Mouse (Mus musculus) olfactory bulb, adult 2 months (tissue): ENCODE results near the gene Dusp22. TPM values are rescaled to one million over a fixed set of nuclear protein-coding genes. Genes with fewer than 3 reads are reported as not detected.

ENCODE experiments used
- H3K27ac ChIP-seq: fragments of 200-500 bp; 2 replicates; pipeline ENCODE4 v1.5.1; 2012; ENCODE audit warnings: low read depth, low read length; ENCODE audit not compliant: insufficient read depth
- H3K4me1 ChIP-seq: fragments of 200-500 bp; 2 replicates; pipeline ENCODE4 v1.6.1; 2012; ENCODE audit warnings: low read length; ENCODE audit not compliant: control insufficient read depth, insufficient read depth
- H3K4me3 ChIP-seq: fragments of 200-500 bp; 2 replicates; pipeline ENCODE4 v1.5.1; 2012; ENCODE audit warnings: mild to moderate bottlenecking, low read depth, low read length, moderate library complexity; ENCODE audit not compliant: insufficient read depth
- CTCF ChIP-seq: fragments of 200-500 bp; IDR thresholded peaks from 2 replicates; pipeline ENCODE4 v1.5.1; 2012; ENCODE audit warnings: low read depth, mild to moderate bottlenecking, low read length, moderate library complexity; ENCODE audit not compliant: insufficient read depth
- POLR2A ChIP-seq: fragments of 200-500 bp; IDR thresholded peaks from 2 replicates; pipeline ENCODE4 v1.6.1; 2012; ENCODE audit warnings: mild to moderate bottlenecking, low read depth, low read length, moderate library complexity; ENCODE audit not compliant: insufficient read depth
- WGBS: fragments of 180-500 bp; shearing (Covaris S2); methylation state at CpG from one replicate; pipeline ENCODE4 v1.1.7; 2018; 5-methylcytosine and 5-hydroxymethylcytosine counted together
- polyA plus RNA-seq: library from polyadenylated mRNA; stranded (reverse); fragments of >200 nt; gene quantifications from 2 replicates; pipeline ENCODE4 v1.2.4, GENCODE M21; 2012; ENCODE audit warnings: low replicate concordance; ENCODE audit not compliant: missing spikeins, insufficient read depth, insufficient read length

The Dusp22 gene
- polyA plus RNA-seq, 1 experiment: not detected

DNA sequence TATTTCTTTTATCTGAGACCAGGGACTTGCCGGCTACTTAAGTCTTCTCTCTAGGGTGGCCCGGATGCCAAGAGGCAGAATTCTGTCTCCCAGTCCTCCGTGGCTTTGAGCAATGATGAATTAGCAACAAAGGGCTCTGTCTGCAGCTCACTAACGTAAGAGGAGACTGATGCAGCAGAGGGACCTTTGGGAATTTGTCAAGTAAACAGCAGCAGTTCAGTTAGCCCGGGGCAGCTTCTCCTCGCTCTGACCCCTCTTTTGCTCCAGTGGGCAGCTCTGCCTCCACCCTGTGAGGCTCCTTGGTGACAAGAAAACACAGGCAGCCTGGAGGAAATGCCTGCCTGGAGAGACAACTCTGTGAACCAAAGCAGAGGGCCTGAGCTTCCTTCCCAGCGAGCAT, 62.8 kb downstream of the Dusp22 start:
- H3K27ac ChIP-seq: no peak overlapping the region
- TF ChIP-seq CTCF (no peak), POLR2A (no peak)
- peaks cover 5% of the 10 kb centered on the region; the same call in 1 of the 2 replicates for H3K4me1 ChIP-seq
- WGBS: 46% methylated on average over 7 of the region's 7 CpGs
- no peak overlapping the region for H3K4me3 ChIP-seq

DNA sequence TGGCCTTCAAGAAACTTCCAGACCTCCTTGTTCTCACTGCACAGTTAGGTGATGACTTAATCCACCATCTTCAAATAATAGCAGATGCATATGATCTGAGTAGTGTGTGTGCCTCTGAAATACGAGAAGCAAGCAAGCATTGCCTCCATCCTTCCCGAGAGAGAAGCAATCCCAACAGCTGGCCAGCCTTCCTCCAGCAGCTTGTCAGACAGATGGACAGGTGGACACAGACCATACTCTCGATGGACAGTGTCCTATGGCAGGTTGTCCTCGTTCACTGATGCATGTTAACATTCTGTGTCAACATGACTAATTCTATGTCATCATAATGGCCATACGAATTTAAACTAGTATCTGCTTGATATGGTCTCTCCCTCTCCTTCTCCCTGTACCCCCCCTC, 63.5 kb downstream of the Dusp22 start:
- Histone ChIP-seq H3K4me1 (peaks cover 5% of the 10 kb centered on the region; the same call in 1 of the 2 replicates), H3K4me3 (no peak overlapping the region), H3K27ac (no peak overlapping the region)
- 83% methylated on average over 5 of the region's 5 CpGs for WGBS
- TF ChIP-seq POLR2A (no peak), CTCF (no peak)

DNA sequence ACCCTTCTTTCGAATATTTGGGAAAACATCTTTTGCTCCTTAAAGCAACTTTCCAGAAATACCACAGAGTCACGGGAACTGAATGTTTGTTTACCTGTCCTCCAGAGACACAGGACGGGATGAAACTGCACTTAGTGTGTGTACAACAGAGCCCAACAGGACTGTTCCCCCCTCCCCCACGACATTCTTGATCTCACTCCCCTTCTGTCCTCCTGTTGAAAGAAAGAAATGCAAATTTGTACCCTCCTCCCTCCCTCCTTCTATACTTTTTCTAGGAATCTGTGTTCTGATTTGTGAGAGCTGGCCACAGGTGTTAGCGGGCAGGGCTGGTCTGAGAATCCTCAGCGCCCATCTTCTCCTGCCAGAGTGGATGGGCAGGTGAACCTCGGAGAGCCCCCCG, 64.1 kb downstream of the Dusp22 start:
- H3K4me1 ChIP-seq: peaks cover 5% of the 10 kb centered on the region; the same call in 1 of the 2 replicates
- TF ChIP-seq POLR2A (no peak), CTCF (no peak)
- 80% methylated on average over 8 of the region's 8 CpGs for WGBS
- H3K4me3 ChIP-seq: no peak overlapping the region
- H3K27ac ChIP-seq: no peak overlapping the region

DNA sequence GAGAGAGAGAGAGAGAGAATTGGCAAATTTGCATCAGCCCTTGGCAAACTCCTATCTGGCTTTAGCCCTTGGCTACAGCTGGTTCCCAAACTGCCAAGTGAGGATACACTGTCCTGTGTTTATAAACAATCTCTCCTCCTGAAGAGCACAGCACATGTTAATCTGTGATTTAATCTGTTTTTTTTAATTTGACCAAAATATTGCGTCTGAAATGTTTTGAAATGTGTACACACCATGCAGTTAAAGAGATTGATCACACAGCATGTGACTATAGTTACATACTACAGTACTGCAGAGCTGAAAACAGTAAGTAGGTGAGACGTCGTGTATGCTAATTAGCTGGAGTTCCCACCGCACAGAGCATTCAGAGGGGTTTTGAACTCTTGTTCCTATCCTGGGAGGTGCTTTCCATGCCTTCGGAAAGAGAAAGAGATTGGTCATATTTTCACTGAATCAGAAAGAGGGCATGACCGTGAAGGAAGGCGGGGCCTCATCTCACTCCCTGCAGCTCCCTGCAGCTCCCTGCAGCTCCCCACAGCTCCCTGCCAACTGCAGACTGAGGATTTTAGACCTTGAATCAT, 65.0 kb downstream of the Dusp22 start:
- peaks cover 5% of the 10 kb centered on the region; the same call in 1 of the 2 replicates for H3K4me1 ChIP-seq
- no peak overlapping the region for H3K27ac ChIP-seq
- no peak for TF ChIP-seq POLR2A
- no peak for TF ChIP-seq CTCF
- H3K4me3 ChIP-seq: no peak overlapping the region
- WGBS: 25% methylated on average over 7 of the region's 7 CpGs

DNA sequence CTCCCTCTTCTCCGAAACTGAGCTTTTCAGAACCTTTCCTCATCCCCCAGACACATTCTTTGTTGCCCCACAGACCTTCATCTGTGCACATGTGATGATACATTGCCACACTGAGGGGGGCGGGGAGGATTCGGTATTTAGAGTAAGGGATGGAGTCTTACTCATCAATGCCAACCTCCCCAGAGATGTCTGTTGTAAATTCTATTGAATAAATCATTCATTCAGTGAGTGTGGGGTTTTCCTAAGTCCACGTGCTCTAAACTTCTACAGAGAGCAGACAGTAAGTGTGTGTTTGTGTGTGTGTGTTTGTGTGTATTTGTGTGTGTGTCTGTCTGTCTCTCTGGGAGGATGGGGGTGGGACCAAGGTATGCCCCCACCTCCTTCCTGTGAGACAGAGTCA, 67.1 kb downstream of the Dusp22 start:
- peaks cover 5% of the 10 kb centered on the region; the same call in 1 of the 2 replicates for H3K4me1 ChIP-seq
- no peak overlapping the region for H3K4me3 ChIP-seq
- TF ChIP-seq POLR2A (no peak), CTCF (no peak)
- WGBS: 90% methylated on average over 4 of the region's 4 CpGs
- no peak overlapping the region for H3K27ac ChIP-seq

DNA sequence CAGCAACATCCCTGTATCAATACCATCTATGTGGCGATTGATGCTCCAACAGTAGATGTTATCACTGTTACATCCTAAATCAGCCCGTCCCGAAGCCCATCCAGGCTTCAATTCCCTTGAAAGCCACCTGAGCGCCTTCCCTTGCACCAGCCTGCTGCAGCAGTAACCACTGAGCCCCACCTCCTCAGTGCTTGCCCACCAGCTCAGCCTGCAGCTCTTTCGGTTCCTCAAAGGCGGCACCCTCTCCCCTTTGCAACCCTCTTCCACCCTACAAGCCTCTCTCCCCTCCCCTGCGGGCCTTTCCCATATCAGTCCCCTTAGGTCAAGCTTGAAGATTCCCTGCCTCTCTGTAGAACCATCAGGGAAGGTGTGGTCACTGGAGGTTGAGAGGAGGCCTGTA, 68.4 kb downstream of the Dusp22 start:
- peaks cover 5% of the 10 kb centered on the region; the same call in 1 of the 2 replicates for H3K4me1 ChIP-seq
- TF ChIP-seq CTCF (no peak), POLR2A (no peak)
- WGBS: 94% methylated on average over 7 of the region's 7 CpGs
- no peak overlapping the region for H3K27ac ChIP-seq
- H3K4me3 ChIP-seq: no peak overlapping the region

DNA sequence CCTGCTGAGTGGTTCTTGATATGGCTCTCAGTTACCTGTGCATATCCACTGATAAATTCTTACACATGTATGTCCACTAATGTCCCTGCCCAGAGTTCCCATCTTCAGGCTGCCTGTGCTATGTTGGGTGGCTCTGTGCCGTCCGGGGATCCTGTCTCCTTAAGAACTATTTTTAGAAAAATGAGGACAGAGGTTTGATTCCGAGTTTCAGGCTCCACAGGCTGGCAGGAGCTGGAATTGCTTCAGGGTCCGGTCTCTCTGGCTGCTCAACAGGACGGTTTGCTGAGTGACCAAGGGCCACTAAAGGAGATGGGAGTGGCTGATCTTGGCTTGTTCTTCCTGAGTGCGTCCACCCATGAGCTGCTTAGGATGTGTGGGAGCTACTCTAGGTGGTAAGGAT, 69.4 kb downstream of the Dusp22 start:
- Histone ChIP-seq H3K27ac (no peak overlapping the region), H3K4me3 (no peak overlapping the region), H3K4me1 (peaks cover 5% of the 10 kb centered on the region; the same call in 1 of the 2 replicates)
- WGBS: 33% methylated on average over 6 of the region's 6 CpGs
- TF ChIP-seq POLR2A: no peak
- no peak for TF ChIP-seq CTCF

DNA sequence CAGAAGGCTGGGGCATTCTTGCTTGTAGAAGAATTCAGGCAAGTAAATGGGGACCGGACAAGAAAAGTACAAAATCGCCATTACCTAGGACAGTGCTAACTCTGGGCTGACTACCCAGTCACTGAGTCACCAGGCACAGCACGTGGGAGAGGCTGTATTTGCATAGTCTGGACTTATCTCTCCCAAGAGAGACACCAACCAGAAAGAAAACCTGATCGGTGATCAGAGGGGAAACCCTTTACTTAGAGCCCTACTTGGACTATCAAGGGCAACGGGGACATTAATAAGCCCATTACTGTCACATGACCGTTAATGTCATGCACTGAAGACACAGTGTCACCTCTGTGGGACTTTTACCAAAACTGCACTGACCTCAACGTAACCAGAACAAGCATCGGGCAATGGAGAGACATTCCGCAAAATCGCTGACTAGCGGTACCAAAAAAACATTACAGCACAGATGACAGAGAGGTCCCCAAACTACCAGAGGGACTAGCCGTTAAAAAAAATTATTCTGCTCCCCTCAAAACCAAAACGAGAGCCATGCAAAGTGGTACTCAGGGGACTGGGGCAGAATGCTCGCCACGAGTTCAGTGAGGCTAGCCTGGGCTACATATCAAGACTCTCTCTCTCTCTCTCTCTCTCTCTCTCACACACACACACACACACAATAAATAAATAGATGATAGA, 70.5 kb downstream of the Dusp22 start:
- no peak for TF ChIP-seq CTCF
- TF ChIP-seq POLR2A: no peak
- peaks cover under 1% of the 10 kb centered on the region; the same call in 1 of the 2 replicates for H3K4me1 ChIP-seq
- no peak overlapping the region for H3K4me3 ChIP-seq
- no peak overlapping the region for H3K27ac ChIP-seq
- 87% methylated on average over 15 of the region's 15 CpGs for WGBS

DNA sequence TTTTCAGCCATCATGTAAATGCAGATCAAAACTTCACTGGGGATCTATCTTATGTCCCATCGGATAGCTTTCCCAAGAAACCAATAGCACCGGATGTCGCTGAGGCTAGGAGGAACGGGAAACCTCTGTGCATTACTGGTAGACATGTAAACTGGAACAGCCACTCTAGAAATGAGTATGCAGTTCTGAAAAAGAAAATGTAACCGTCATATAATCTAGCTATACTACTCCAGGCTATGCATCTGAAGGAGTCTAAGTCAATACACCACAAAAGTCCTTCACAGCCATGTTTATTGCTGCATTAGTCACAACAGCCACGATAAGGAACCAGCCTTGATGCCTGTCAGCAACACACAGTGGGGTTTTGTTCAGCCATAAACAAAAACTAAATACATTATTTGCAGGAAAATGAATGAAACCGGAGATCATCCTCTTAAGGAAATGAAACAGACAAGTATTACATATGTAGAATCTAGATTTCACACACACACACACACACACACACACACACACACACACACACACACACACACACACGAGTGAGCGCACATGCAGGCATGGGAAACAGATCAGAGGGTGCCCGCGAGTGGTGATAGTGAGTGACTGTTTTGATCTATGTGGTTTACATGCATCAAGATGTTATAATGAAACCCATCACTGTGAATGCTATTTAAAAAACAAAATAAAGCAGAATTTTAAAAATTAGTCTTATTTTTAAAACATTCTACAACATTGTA, 73.1 kb downstream of the Dusp22 start:
- H3K27ac ChIP-seq: no peak overlapping the region
- 84% methylated on average over 11 of the region's 11 CpGs for WGBS
- H3K4me3 ChIP-seq: no peak overlapping the region
- TF ChIP-seq CTCF (no peak), POLR2A (no peak)
- H3K4me1 ChIP-seq: no peaks in the 10 kb centered on the region
